Mouse (Mus musculus): ENCODE results near the gene Gm49416. TPM values are rescaled to one million over a fixed set of nuclear protein-coding genes. Genes with fewer than 3 reads are reported as not detected.
"Not testable (repeated sequence)": the region's sequence is repeated elsewhere in the genome, so short reads cannot be mapped to it uniquely, and the experiment has no call there.

Gm49416 gene
- polyA plus RNA-seq, 1 experiment, result 0.61 TPM

GRCm38 (mm10) chr19:8857689-8858088, 31.0 kb upstream of the Gm49416 start:
- no peaks in the 10 kb centered on the region for H3K79me3 ChIP-seq (ENCODE audit: low read depth)
- H3K27me3 ChIP-seq (ENCODE audit: control insufficient read depth, insufficient read depth, insufficient read length), result no peaks in the 10 kb centered on the region
- no peak overlapping the region for H3K4me3 ChIP-seq (ENCODE audit: insufficient read depth, poor library complexity, severe bottlenecking)
- TF ChIP-seq CEBPB (IDR thresholded peaks at IDR 0.05; ENCODE audit: low read depth), result no peak
- TF ChIP-seq MYOD1 (IDR thresholded peaks at IDR 0.05; ENCODE audit: control insufficient read depth, insufficient read length, low read depth), result no peak
- TF ChIP-seq MAX (IDR thresholded peaks at IDR 0.05), result no peak
- no peak for TF ChIP-seq MYOG (IDR thresholded peaks at IDR 0.05; ENCODE audit: control insufficient read depth, extremely low read depth, insufficient read length)
- peak; percentile 79 for TF ChIP-seq USF1 (IDR thresholded peaks at IDR 0.05; ENCODE audit: low read depth)
- TF ChIP-seq CTCF (IDR thresholded peaks at IDR 0.05; ENCODE audit: control insufficient read depth, insufficient read depth, insufficient read length), result peak; percentile 16
- no peak for TF ChIP-seq FOSL1 (IDR thresholded peaks at IDR 0.05; ENCODE audit: insufficient read depth, low read length, poor library complexity, severe bottlenecking)
- H3K79me2 ChIP-seq (ENCODE audit: control insufficient read depth, insufficient read depth), result no peaks in the 10 kb centered on the region
- no peak overlapping the region for H3ac ChIP-seq (ENCODE audit: control insufficient read depth, insufficient read length, low read depth)
- H3K36me3 ChIP-seq (ENCODE audit: control insufficient read depth, insufficient read depth), result no peaks in the 10 kb centered on the region

GRCm38 (mm10) chr19:8859018-8859417, 29.7 kb upstream of the Gm49416 start:
- H3ac ChIP-seq (ENCODE audit: control insufficient read depth, insufficient read length, low read depth), result no peak overlapping the region
- H3K79me3 ChIP-seq (ENCODE audit: low read depth), result no peaks in the 10 kb centered on the region
- no peak for TF ChIP-seq CTCF (IDR thresholded peaks at IDR 0.05; ENCODE audit: control insufficient read depth, insufficient read depth, insufficient read length)
- no peak for TF ChIP-seq MYOD1 (IDR thresholded peaks at IDR 0.05; ENCODE audit: control insufficient read depth, insufficient read length, low read depth)
- no peak for TF ChIP-seq CEBPB (IDR thresholded peaks at IDR 0.05; ENCODE audit: low read depth)
- TF ChIP-seq MYOG (IDR thresholded peaks at IDR 0.05; ENCODE audit: control insufficient read depth, extremely low read depth, insufficient read length), result no peak
- TF ChIP-seq USF1 (IDR thresholded peaks at IDR 0.05; ENCODE audit: low read depth), result no peak
- no peak for TF ChIP-seq FOSL1 (IDR thresholded peaks at IDR 0.05; ENCODE audit: insufficient read depth, low read length, poor library complexity, severe bottlenecking)
- TF ChIP-seq MAX (IDR thresholded peaks at IDR 0.05), result no peak
- no peaks in the 10 kb centered on the region for H3K27me3 ChIP-seq (ENCODE audit: control insufficient read depth, insufficient read depth, insufficient read length)
- H3K36me3 ChIP-seq (ENCODE audit: control insufficient read depth, insufficient read depth), result no peaks in the 10 kb centered on the region
- H3K4me3 ChIP-seq (ENCODE audit: insufficient read depth, poor library complexity, severe bottlenecking), result no peak overlapping the region
- no peaks in the 10 kb centered on the region for H3K79me2 ChIP-seq (ENCODE audit: control insufficient read depth, insufficient read depth)

- no peaks in the 10 kb centered on the region for H3K79me3 ChIP-seq (ENCODE audit: low read depth)
- H3ac ChIP-seq (ENCODE audit: control insufficient read depth, insufficient read length, low read depth), result no peak overlapping the region
- TF ChIP-seq CEBPB (IDR thresholded peaks at IDR 0.05; ENCODE audit: low read depth), result no peak
- TF ChIP-seq USF1 (IDR thresholded peaks at IDR 0.05; ENCODE audit: low read depth), result no peak
- TF ChIP-seq MYOD1 (IDR thresholded peaks at IDR 0.05; ENCODE audit: control insufficient read depth, insufficient read length, low read depth), result no peak
- no peak for TF ChIP-seq CTCF (IDR thresholded peaks at IDR 0.05; ENCODE audit: control insufficient read depth, insufficient read depth, insufficient read length)
- no peaks in the 10 kb centered on the region for H3K27me3 ChIP-seq (ENCODE audit: control insufficient read depth, insufficient read depth, insufficient read length)
- no peaks in the 10 kb centered on the region for H3K36me3 ChIP-seq (ENCODE audit: control insufficient read depth, insufficient read depth)
- H3K4me3 ChIP-seq (ENCODE audit: insufficient read depth, poor library complexity, severe bottlenecking), result no peak overlapping the region
- H3K79me2 ChIP-seq (ENCODE audit: control insufficient read depth, insufficient read depth), result no peaks in the 10 kb centered on the region
These were observed 24.5 kb upstream of the Gm49416 start for GRCm38 (mm10) chr19:8864265-8864664.

GRCm38 (mm10) chr19:8870381-8870780, 18.3 kb upstream of the Gm49416 start:
- not testable (repeated sequence) for H3ac ChIP-seq (ENCODE audit: control insufficient read depth, insufficient read length, low read depth); H3K27me3 ChIP-seq (ENCODE audit: control insufficient read depth, insufficient read depth, insufficient read length); H3K4me3 ChIP-seq (ENCODE audit: insufficient read depth, poor library complexity, severe bottlenecking)
- H3K79me2 ChIP-seq (ENCODE audit: control insufficient read depth, insufficient read depth), result peaks cover 23% of the 10 kb centered on the region
- H3K36me3 ChIP-seq (ENCODE audit: control insufficient read depth, insufficient read depth), result peaks cover 24% of the 10 kb centered on the region
- peaks cover 11% of the 10 kb centered on the region for H3K79me3 ChIP-seq (ENCODE audit: low read depth)

- Histone ChIP-seq H3ac (ENCODE audit: control insufficient read depth, insufficient read length, low read depth) (peak overlapping the region; percentile 49), H3K4me3 (ENCODE audit: insufficient read depth, poor library complexity, severe bottlenecking) (peak overlapping the region; percentile 84), H3K27me3 (ENCODE audit: control insufficient read depth, insufficient read depth, insufficient read length) (no peaks in the 10 kb centered on the region), H3K79me2 (ENCODE audit: control insufficient read depth, insufficient read depth) (peaks cover 23% of the 10 kb centered on the region), H3K36me3 (ENCODE audit: control insufficient read depth, insufficient read depth) (peaks cover 29% of the 10 kb centered on the region), H3K79me3 (ENCODE audit: low read depth) (peaks cover 11% of the 10 kb centered on the region)
- no peak for TF ChIP-seq CEBPB (IDR thresholded peaks at IDR 0.05; ENCODE audit: low read depth)
- no peak for TF ChIP-seq MAX (IDR thresholded peaks at IDR 0.05)
- no peak for TF ChIP-seq CTCF (IDR thresholded peaks at IDR 0.05; ENCODE audit: control insufficient read depth, insufficient read depth, insufficient read length)
- no peak for TF ChIP-seq MYOD1 (IDR thresholded peaks at IDR 0.05; ENCODE audit: control insufficient read depth, insufficient read length, low read depth)
- no peak for TF ChIP-seq MYOG (IDR thresholded peaks at IDR 0.05; ENCODE audit: control insufficient read depth, extremely low read depth, insufficient read length)
- no peak for TF ChIP-seq FOSL1 (IDR thresholded peaks at IDR 0.05; ENCODE audit: insufficient read depth, low read length, poor library complexity, severe bottlenecking)
- TF ChIP-seq USF1 (IDR thresholded peaks at IDR 0.05; ENCODE audit: low read depth), result no peak
These were observed 17.9 kb upstream of the Gm49416 start for GRCm38 (mm10) chr19:8870838-8871237.

DNA sequence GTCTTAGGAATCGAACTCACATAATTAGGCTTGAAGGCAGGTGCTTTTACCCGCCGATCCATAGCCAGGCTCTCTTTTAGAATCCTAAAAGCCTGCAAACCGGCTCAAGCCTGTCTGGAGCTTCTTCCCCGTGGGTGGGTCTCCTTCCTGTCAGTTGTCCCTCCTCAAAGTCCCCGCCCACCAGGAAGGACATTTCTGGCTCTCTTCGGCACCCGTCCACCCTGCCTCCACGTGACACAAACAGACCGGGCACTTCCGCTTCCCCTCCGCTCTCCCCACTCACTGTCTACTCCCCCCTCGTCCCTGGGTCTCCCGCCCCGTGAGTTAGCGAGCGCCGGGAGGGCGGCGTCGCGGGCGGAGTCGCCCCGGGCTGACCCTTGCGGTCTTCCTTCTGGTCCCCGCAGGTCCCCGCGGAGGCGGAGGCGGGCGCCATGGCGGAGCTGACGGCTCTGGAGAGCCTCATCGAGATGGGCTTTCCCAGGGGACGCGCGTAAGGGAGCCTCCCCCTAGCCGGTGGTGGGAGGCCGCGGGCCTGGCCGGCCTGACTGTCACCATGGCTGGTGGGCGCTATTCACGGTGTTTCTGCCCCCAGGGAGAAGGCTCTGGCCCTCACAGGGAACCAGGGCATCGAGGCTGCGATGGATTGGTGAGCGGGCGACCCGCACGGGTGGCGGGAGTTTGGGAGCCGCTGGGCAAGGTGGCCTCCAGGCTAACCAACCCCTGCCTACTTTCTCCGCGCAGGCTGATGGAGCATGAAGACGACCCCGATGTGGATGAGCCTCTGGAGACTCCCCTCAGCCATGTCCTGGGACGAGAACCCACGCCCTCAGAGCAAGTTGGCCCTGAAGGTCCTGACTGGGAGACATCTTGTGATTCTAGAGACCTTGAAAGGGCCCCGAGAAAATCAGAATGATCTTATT, 17.2 kb upstream of the Gm49416 start, which contains the start of gene Ubxn1:
Gene Ubxn1 (plus strand): TSS at position 230 of the 920 bp plus-strand sequence.
- H3ac ChIP-seq (ENCODE audit: control insufficient read depth, insufficient read length, low read depth), result peak within 1 kb of the TSS; percentile 98
- H3K4me3 ChIP-seq (ENCODE audit: insufficient read depth, poor library complexity, severe bottlenecking), result peak within 1 kb of the TSS; percentile 84
- peaks cover 36% of the 10 kb centered on the region for H3K36me3 ChIP-seq (ENCODE audit: control insufficient read depth, insufficient read depth)
- H3K27me3 ChIP-seq (ENCODE audit: control insufficient read depth, insufficient read depth, insufficient read length), result no peaks in the 10 kb centered on the region
- no peak for TF ChIP-seq CTCF (IDR thresholded peaks at IDR 0.05; ENCODE audit: control insufficient read depth, insufficient read depth, insufficient read length)
- peak; percentile 57 for TF ChIP-seq MAX (IDR thresholded peaks at IDR 0.05)
- TF ChIP-seq USF1 (IDR thresholded peaks at IDR 0.05; ENCODE audit: low read depth), result peak; percentile 100
- TF ChIP-seq CEBPB (IDR thresholded peaks at IDR 0.05; ENCODE audit: low read depth), result no peak
- no peak for TF ChIP-seq FOSL1 (IDR thresholded peaks at IDR 0.05; ENCODE audit: insufficient read depth, low read length, poor library complexity, severe bottlenecking)
- H3K79me2 ChIP-seq (ENCODE audit: control insufficient read depth, insufficient read depth), result peaks cover 23% of the 10 kb centered on the region
- peaks cover 11% of the 10 kb centered on the region for H3K79me3 ChIP-seq (ENCODE audit: low read depth)

Measured in C2C12 (cell line).